Mouse (Mus musculus) olfactory bulb, adult 2 months (tissue): Measurements from ENCODE around the gene Lyz1.

Experiments used
- CTCF ChIP-seq: fragments of 200-500 bp; IDR thresholded peaks from 2 replicates; pipeline ENCODE4 v1.5.1; 2012; ENCODE audit warnings: low read depth, mild to moderate bottlenecking, low read length, moderate library complexity; ENCODE audit not compliant: insufficient read depth
- POLR2A ChIP-seq: fragments of 200-500 bp; IDR thresholded peaks from 2 replicates; pipeline ENCODE4 v1.6.1; 2012; ENCODE audit warnings: mild to moderate bottlenecking, low read depth, low read length, moderate library complexity; ENCODE audit not compliant: insufficient read depth

DNA sequence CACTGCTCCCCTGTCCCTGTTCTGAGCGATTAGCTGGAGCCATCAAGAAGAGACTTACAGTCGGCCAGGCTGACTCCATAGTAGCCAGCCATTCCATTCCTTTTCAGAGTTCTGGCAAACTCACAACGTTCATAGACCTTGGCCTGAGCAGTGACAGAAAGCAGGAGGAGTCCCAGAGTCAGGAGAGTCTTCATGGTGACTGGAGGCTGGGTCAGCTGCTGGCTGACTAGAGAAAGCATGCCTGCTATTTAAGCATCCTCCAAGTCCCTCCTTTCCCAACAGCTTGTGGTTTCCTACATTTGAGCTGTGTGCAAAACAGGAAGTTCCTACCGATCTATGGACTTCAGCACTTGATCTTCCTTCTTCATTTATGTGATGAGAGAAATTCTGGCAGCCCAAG lies 10.6 kb downstream of the Lyz1 start, which contains the start of gene Lyz2:
- TF ChIP-seq CTCF, result no peak
- TF ChIP-seq POLR2A, result no peak
